Mouse (Mus musculus): ENCODE measurements around the gene Espn. TPM values are rescaled to one million over a fixed set of nuclear protein-coding genes. Genes with fewer than 3 reads are reported as not detected.

The Espn gene
- total RNA-seq, 2 experiments from 2014 or later, result 0.73 to 1.2 TPM

GRCm38 (mm10) chr4:152179946-152180660 lies 27.9 kb upstream of the Espn start:
- DNase-seq (ENCODE audit: low spot score in 2 of 2), result no peak
- intact Hi-C loops (cut with DNase I), result loop anchor here (2.0 to 10.0 kb wide), 3 partner anchors 33 to 297 kb away; partner anchors contain the start of genes Kcnab2 and Nphp4

- no peak for DNase-seq (ENCODE audit: low spot score in 2 of 2)
- intact Hi-C loops (cut with DNase I), result loop anchor here (2.0 to 10.0 kb wide), 3 partner anchors 34 to 298 kb away; partner anchors contain the start of genes Kcnab2 and Nphp4
These were observed 26.9 kb upstream of the Espn start for GRCm38 (mm10) chr4:152178916-152179705.

- intact Hi-C loops (cut with DNase I), result loop anchor here (2.0 to 10.0 kb wide), 3 partner anchors 34 to 299 kb away; partner anchors contain the start of genes Kcnab2 and Nphp4
- peak; percentile 48 for DNase-seq (ENCODE audit: low spot score in 2 of 2)
These were observed 26.2 kb upstream of the Espn start for GRCm38 (mm10) chr4:152178344-152178864.

- peak; percentile 92 to 95 for DNase-seq (ENCODE audit: low spot score in 2 of 2)
- intact Hi-C loops (cut with DNase I), result loop anchor here (2.0 to 10.0 kb wide), 4 partner anchors 35 to 300 kb away; partner anchors contain the start of genes Kcnab2 and Nphp4
These were observed 25.6 kb upstream of the Espn start, which contains the start of gene Acot7 for GRCm38 (mm10) chr4:152177537-152178343. Gene Acot7 (plus strand): TSS chr4:152178134.

DNA sequence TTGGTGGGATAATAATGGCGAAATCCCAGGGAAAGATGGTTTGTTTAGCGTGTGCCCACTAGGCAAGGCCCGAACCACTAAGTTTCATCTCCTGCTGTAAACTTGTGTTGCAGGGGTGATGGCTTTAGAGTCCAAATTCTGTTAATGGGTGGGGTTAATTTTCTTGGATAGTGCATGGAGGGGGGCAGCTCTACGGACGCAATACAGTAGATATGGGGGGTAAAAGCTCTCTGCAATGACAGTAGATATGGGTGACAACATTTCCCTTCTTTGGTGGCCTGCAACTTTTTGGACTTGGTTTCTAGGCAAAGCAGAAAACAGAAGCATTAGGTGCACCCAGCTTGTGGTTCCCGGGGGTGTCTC lies 25.0 kb upstream of the Espn start:
- intact Hi-C loops (cut with DNase I), result loop anchor here (2.0 to 10.0 kb wide), 3 partner anchors 108 to 300 kb away; partner anchors contain the start of genes Kcnab2 and Nphp4
- no peak for DNase-seq (ENCODE audit: low spot score in 2 of 2)

GRCm38 (mm10) chr4:152176638-152177037 lies 24.5 kb upstream of the Espn start:
- intact Hi-C loops (cut with DNase I), result loop anchor here (2.0 to 10.0 kb wide), 3 partner anchors 108 to 301 kb away; partner anchors contain the start of genes Kcnab2 and Nphp4
- DNase-seq (ENCODE audit: low spot score in 2 of 2), result no peak

GRCm38 (mm10) chr4:152173956-152174355 lies 21.8 kb upstream of the Espn start:
- intact Hi-C loops (cut with DNase I), result loop anchor here (1.0 to 10.0 kb wide), 2 partner anchors 38 to 111 kb away; no protein-coding TSS in a partner anchor
- DNase-seq (ENCODE audit: low spot score in 2 of 2), result no peak

- intact Hi-C loops (cut with DNase I), result loop anchor here (1.0 to 10.0 kb wide), 2 partner anchors 39 to 112 kb away; no protein-coding TSS in a partner anchor
- peak; percentile 85 to 89 for DNase-seq (ENCODE audit: low spot score in 2 of 2)
These were observed 20.9 kb upstream of the Espn start for GRCm38 (mm10) chr4:152173041-152173440.

DNA sequence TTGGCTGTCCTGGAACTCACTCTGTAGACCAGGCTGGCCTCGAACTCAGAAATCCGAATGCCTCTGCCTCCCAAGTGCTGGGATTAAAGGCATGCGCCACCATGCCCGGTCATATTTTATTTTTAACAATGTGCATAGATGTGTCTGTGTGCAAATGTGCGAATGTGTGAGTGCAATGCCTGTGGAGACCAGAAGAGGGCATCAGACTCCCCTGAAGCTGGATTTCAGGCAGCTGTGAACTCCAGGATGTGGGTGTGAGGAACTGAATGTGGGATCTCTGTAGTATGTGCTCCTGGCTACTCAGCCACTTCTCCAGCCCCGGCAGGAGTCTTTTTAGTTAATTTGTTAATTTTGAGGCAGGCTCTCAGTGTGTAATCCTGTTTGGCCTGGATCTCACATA lies 19.4 kb upstream of the Espn start:
- DNase-seq (ENCODE audit: low spot score in 2 of 2), result no peak
- intact Hi-C loops (cut with DNase I), result loop anchor here (10.0 kb wide), 1 partner anchor 113 kb away; no protein-coding TSS in a partner anchor

DNA sequence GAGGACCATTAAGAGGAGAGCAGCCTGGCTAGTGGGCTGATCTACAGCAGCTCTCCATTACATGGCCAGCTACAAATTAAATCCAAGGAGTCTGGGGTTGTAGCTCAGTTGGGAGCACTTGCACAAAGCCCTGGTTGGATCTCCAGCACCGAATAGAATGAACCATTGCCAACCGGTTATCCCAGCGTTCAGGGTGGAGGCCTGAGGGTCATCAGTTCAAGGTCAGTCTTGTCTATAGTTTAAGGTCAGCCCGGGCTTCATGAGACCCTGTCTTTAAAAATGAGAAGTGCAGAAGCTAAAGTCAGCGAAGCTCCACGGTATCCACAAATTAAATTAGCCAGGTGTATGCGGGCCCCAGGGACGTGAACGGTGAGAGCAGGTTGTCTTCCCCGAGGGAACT lies 18.1 kb upstream of the Espn start:
- intact Hi-C loops (cut with DNase I), result loop anchor here (10.0 kb wide), 1 partner anchor 115 kb away; no protein-coding TSS in a partner anchor
- DNase-seq (ENCODE audit: low spot score in 2 of 2), result no peak

GRCm38 (mm10) chr4:152169103-152169502 lies 16.9 kb upstream of the Espn start:
- no peak for DNase-seq (ENCODE audit: low spot score in 2 of 2)
- intact Hi-C loops (cut with DNase I), result no loop called here

- intact Hi-C loops (cut with DNase I), result no loop called here
- DNase-seq (ENCODE audit: low spot score in 2 of 2), result no peak
These were observed 15.9 kb upstream of the Espn start for GRCm38 (mm10) chr4:152168052-152168451.

DNA sequence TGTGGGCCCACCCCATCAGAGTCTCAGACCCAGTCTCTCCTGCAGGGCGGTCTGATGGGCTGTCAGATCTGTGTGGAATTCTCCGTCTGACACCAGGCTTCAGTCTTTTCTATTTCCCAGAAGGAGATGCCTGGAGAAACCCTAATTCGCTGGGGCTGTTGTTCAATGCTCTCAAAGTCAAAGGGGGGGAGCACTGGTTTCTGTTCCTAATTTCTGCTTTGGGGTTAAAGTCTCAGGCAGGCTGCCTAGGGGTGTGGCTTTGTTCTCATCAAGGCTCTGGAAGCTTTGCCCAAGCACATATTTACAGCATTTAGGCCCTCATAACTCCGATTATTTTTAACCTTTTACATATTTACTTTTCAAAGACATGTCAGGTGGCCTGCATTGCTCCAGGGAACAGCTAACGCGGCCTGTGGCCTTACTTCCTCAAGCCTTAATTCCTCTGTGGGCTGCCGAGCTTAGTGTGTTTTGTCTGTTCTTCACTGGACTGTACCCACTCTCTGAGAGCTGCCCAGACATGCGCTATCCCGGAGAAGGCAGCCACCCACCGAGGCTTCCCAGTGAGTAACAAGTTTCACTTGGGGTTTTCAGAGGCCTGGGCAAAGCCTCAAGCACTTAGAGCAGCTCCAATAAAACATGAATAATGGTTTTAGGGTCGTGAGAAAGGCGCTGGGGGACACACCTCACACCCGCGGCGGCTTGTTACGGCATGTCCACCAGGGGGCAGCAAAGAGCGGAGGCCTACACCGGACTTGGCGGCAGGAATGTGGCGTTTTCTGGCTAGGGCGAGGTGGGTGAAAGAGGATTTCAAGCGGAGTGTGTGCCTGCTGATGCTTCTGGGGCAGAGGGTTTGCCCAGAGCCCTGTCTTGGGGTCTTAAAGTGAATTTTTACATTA lies 13.1 kb upstream of the Espn start:
- peak; percentile 54 to 59 for DNase-seq (ENCODE audit: low spot score in 2 of 2)
- intact Hi-C loops (cut with DNase I), result no loop called here

DNA sequence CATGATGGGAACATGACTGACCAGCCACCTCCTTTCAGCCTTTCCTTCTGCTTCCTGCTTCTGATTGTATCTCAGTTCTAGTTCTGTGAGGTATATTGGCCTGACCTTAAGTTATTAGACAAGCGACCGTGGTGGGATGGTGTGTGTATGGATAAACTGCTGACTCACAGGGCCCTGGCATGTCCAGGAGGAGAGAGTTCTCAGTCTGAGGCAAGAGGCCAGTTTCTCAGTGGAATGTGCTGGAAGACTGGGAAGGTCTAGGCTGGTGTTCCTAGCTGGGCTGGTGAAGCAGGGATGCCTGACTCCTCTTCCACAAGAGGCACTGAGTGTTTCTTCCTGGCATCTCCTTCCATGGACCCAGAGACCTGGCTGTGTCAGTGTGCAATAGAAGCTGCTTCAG lies 10.6 kb upstream of the Espn start:
- no peak for DNase-seq (ENCODE audit: low spot score in 2 of 2)
- intact Hi-C loops (cut with DNase I), result no loop called here

DNA sequence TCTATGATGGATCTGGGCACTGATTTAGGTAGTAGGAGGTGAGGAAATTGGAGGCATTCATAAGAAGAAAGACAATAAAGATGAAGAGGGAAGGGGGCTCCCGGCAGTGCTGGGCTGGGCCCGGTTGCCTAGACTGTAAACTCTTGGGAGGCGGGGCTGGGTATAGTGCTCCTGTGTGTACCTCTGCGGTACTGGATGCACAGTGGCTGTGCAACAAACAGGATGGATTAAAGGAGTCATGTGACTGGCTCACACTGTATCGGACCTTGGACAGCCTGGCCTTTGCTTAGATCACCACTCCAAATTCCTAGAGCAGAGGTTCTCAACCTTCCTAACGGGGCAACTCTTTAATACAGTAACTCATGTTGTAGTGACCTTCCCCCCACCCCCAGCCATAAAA lies 9.4 kb upstream of the Espn start:
- intact Hi-C loops (cut with DNase I), result no loop called here
- DNase-seq (ENCODE audit: low spot score in 2 of 2), result no peak

DNA sequence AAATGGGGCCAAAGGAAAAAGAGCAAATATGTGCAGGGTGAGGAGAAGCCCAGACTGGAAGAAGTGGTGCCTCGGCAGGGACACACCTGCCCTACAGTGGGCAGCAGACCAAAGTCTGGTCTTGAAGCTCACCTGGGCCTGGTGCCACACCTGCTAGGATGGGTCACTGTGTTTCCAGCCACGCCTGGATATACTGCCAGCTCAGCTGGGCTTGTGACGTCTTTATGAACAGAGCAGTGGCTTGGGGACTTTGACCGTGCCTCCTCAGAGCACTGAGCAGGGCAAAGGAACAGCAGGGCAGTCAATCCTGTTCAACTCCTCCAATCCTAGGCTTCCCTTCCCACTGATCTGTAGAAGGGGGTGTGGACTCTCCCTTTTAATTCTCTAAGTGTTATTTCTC lies 8.6 kb upstream of the Espn start:
- intact Hi-C loops (cut with DNase I), result no loop called here

GRCm38 (mm10) chr4:152159285-152159678 lies 7.1 kb upstream of the Espn start:
- intact Hi-C loops (cut with DNase I), result no loop called here
- DNase-seq (ENCODE audit: low spot score in 2 of 2), result no peak

More for the DNA sequence above, 8.6 kb upstream of the Espn start:
- DNase-seq (ENCODE audit: low spot score in 2 of 2), result no peak
